Mouse (Mus musculus): ENCODE measurements around the gene Rps2.

DNA sequence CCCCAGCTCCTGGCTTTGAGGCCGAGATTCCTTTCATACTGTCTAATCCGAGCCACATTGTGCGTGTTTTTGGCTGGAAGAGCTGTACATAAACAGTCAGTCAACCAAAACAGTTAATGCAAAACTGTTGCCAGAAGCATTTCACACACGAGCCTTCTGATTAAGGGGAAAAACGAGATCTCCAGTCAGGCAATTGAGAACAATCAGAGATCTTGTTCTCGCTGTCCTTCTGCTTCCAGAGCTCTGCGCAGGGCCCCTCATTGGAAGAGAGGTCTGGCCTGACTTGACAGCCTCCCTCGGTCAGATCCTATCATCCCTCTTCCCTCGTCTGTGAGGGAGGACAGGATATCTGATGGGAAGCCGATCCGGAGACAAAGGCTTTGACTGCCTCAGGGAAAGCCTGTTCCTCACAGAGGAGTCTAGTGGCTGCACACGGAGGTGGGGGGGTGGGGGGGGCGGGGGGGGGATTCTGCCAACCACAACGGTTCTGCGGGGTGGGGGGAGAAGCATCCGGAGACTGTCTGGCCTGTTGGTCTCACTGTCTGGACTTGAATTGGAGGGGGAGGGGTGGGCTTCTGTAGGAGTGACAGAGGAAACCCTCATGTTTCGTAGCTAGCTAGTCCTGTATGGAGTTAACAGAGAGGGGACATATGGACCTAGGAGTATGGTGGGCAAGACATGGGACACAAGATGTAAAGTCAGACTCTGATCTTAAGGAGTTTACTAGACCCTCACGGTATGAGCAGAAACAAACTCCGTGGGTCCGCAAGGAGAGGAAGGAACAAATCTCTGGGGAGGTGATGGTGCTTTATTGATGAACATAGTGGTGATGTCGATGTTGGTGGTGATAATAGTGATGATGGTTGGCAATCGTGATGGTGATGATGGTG is 47.3 kb downstream of the Rps2 start:
- TF ChIP-seq CTCF (IDR thresholded peaks at IDR 0.05; ENCODE audit: insufficient read depth, low read depth, low read length) (no peak), POLR2A (IDR thresholded peaks at IDR 0.05; ENCODE audit: insufficient read depth, low read depth, low read length) (no peak)

Data from olfactory bulb, adult 2 months (tissue).